Comparison of ENCODE assay signal across 7 mouse cellular contexts in genomic region chr6:42245711-42246353, GRCm38 (mm10). TPM values are rescaled to one million over a fixed set of nuclear protein-coding genes. Genes with fewer than 3 reads are reported as not detected.
DNase-seq lines count a peak whose midpoint lies in the region; ATAC-seq and TF ChIP-seq lines count a peak whose summit lies in the region.

TSS of gene Gstk1 (plus strand) at chr6:42245935.

- H3K27ac ChIP-seq in bone marrow macrophage, adult 2 months (ENCODE audit: insufficient read depth, low read depth, low read length): no peak within 1 kb of the TSS
- H3K27ac ChIP-seq in embryonic facial prominence, embryonic 15.5 days (replicated peaks): no peak within 1 kb of the TSS
- no peak within 1 kb of the TSS for H3K27ac ChIP-seq in limb, embryonic 13.5 days
- H3K27ac ChIP-seq in midbrain, embryonic 15.5 days: no peak within 1 kb of the TSS
- H3K27ac ChIP-seq in spleen, adult 2 months (ENCODE audit: insufficient read depth, low read length): peak within 1 kb of the TSS; percentile 44; the same call in 1 of the 2 replicates

- peaks cover 2% of the 10 kb centered on the region; the same call in 1 of the 2 replicates for H3K4me1 ChIP-seq in bone marrow macrophage, adult 2 months (ENCODE audit: control insufficient read depth, insufficient read depth, low read length)
- peaks cover 8% of the 10 kb centered on the region; the same call in 1 of the 2 replicates for H3K4me1 ChIP-seq in embryonic facial prominence, embryonic 15.5 days
- H3K4me1 ChIP-seq in limb, embryonic 13.5 days: peaks cover 7% of the 10 kb centered on the region
- H3K4me1 ChIP-seq in midbrain, embryonic 15.5 days: peaks cover 6% of the 10 kb centered on the region
- H3K4me1 ChIP-seq in spleen, adult 2 months (ENCODE audit: control insufficient read depth, insufficient read depth, insufficient read length): no peaks in the 10 kb centered on the region; the same call in 1 of the 2 replicates

- ATAC-seq in embryonic facial prominence, embryonic 15.5 days (ENCODE audit: insufficient number of reproducible peaks, low FRiP score, low TSS enrichment, low read depth): peak; percentile 97
- ATAC-seq in limb, embryonic 13.5 days (ENCODE audit: low FRiP score, low read depth): peak; percentile 99
- peak; percentile 100 for ATAC-seq in midbrain, embryonic 15.5 days (replicated peaks)

- no peak for TF ChIP-seq POLR2A in bone marrow macrophage, adult 2 months (IDR thresholded peaks at IDR 0.05; ENCODE audit: borderline replicate concordance, low read depth, low read length)
- peak; percentile 8; the same call in 1 of the 2 replicates for TF ChIP-seq POLR2A in spleen, adult 2 months (IDR thresholded peaks at IDR 0.05; ENCODE audit: low read depth, low read length)

- H3K9ac ChIP-seq in embryonic facial prominence, embryonic 15.5 days: peak within 1 kb of the TSS; percentile 26; the same call in 1 of the 2 replicates
- H3K9ac ChIP-seq in limb, embryonic 13.5 days: peak within 1 kb of the TSS; percentile 71
- peak within 1 kb of the TSS; percentile 42 for H3K9ac ChIP-seq in midbrain, embryonic 15.5 days

- DNase-seq in heart, adult 8-10 months (ENCODE audit: low spot score): peak; percentile 87
- peak; percentile 93 for DNase-seq in kidney, adult 9 months
- DNase-seq in spleen, adult 2 months (ENCODE audit: low read depth in 1 of 2, low spot score in 2 of 2): peak; percentile 77 to 81

- peak within 1 kb of the TSS; percentile 84 for H3K4me2 ChIP-seq in embryonic facial prominence, embryonic 15.5 days (replicated peaks)
- H3K4me2 ChIP-seq in limb, embryonic 13.5 days (replicated peaks): peak within 1 kb of the TSS; percentile 76
- peak within 1 kb of the TSS; percentile 83 for H3K4me2 ChIP-seq in midbrain, embryonic 15.5 days

- no peak for TF ChIP-seq CTCF in bone marrow macrophage, adult 2 months (IDR thresholded peaks at IDR 0.05; ENCODE audit: low read depth, low read length)
- no peak for TF ChIP-seq CTCF in spleen, adult 2 months (IDR thresholded peaks at IDR 0.05; ENCODE audit: extremely low read depth, insufficient read depth, insufficient read length, insufficient replicate concordance)

- no peaks in the 10 kb centered on the region for H3K9me3 ChIP-seq in embryonic facial prominence, embryonic 15.5 days (replicated peaks)
- H3K9me3 ChIP-seq in limb, embryonic 13.5 days: no peaks in the 10 kb centered on the region
- H3K9me3 ChIP-seq in midbrain, embryonic 15.5 days: no peaks in the 10 kb centered on the region

- H3K36me3 ChIP-seq in embryonic facial prominence, embryonic 15.5 days: no peaks in the 10 kb centered on the region
- no peaks in the 10 kb centered on the region for H3K36me3 ChIP-seq in limb, embryonic 13.5 days
- no peaks in the 10 kb centered on the region for H3K36me3 ChIP-seq in midbrain, embryonic 15.5 days (replicated peaks)
- no peaks in the 10 kb centered on the region for H3K36me3 ChIP-seq in spleen, adult 2 months (ENCODE audit: control insufficient read depth, insufficient read depth, low read length)

- H3K27me3 ChIP-seq in embryonic facial prominence, embryonic 15.5 days: no peaks in the 10 kb centered on the region
- peaks cover 16% of the 10 kb centered on the region for H3K27me3 ChIP-seq in limb, embryonic 13.5 days
- H3K27me3 ChIP-seq in midbrain, embryonic 15.5 days (replicated peaks): 0 out of 2 replicates have a peak, but pooled peaks cover 6% of the 10 kb centered on the region
- no peaks in the 10 kb centered on the region for H3K27me3 ChIP-seq in spleen, adult 2 months (ENCODE audit: control insufficient read depth, insufficient read depth, low read length)

- H3K4me3 ChIP-seq in bone marrow macrophage, adult 2 months (ENCODE audit: insufficient read depth, low read length): peak within 1 kb of the TSS; percentile 60
- H3K4me3 ChIP-seq in embryonic facial prominence, embryonic 15.5 days (replicated peaks): peak within 1 kb of the TSS; percentile 53
- peak within 1 kb of the TSS; percentile 52 for H3K4me3 ChIP-seq in limb, embryonic 13.5 days
- peak within 1 kb of the TSS; percentile 47 for H3K4me3 ChIP-seq in midbrain, embryonic 15.5 days
- peak within 1 kb of the TSS; percentile 64 for H3K4me3 ChIP-seq in spleen, adult 2 months (ENCODE audit: extremely low read depth, insufficient read depth, insufficient read length)

- 3% methylated on average over 28 of the region's 28 CpGs for WGBS in embryonic facial prominence, embryonic 15.5 days
- 2% methylated on average over 28 of the region's 28 CpGs for WGBS in limb, embryonic 13.5 days
- 3% methylated on average over 28 of the region's 28 CpGs for WGBS in midbrain, embryonic 15.5 days
- WGBS in spleen, adult 2 months: 3% methylated on average over 28 of the region's 28 CpGs

RNA-seq across cellular contexts. Expression of gene Gstk1, which starts in this region (rescaled TPM):
- polyA plus RNA-seq in bone marrow macrophage, adult 2 months (2012; ENCODE audit: insufficient read depth, insufficient read length, missing spikeins): 18.6 and 27.3 TPM in 2 replicates
- 19.0 and 20.1 TPM in 2 replicates for polyA plus RNA-seq in embryonic facial prominence, embryonic 15.5 days (2015; fragmentation: Nextera tagmentation; extraction: Ambion mirVana)
- 100 to 1,000 TPM; 139 to 181 (median 156) TPM for total RNA-seq in heart, adult 8-10 months (2022)
- 22.6 and 25.6 TPM in 2 replicates for polyA plus RNA-seq in limb, embryonic 13.5 days (2015; fragmentation: Nextera tagmentation; extraction: Ambion mirVana)
- 8.7 and 10.1 TPM in 2 replicates for polyA plus RNA-seq in midbrain, embryonic 15.5 days (2015; fragmentation: Nextera tagmentation; extraction: Ambion mirVana)
- 4.1 and 4.6 TPM in 2 replicates for polyA plus RNA-seq in spleen, adult 2 months (2012; rRNA removed)
